Mouse (Mus musculus) cerebellum, adult 9-11 months (tissue): ENCODE measurements around the gene Cdh4.
A peak's percentile ranks its signal among the peaks of the same experiment; 100 is the strongest.

Experiments
- DNase-seq: peaks from one replicate; pipeline ENCODE4 v3.0.0; 2022

Cdh4 gene

GRCm38 (mm10) chr2:179442191-179442540 is at the start of gene Cdh4:
Cdh4 (plus strand) TSS chr2:179442431.
- peak; percentile 91 for DNase-seq

- no peak for DNase-seq
Observed at GRCm38 (mm10) chr2:179395442-179395841, 46.8 kb upstream of the Cdh4 start.

GRCm38 (mm10) chr2:179399645-179400249 is 42.5 kb upstream of the Cdh4 start:
- no peak for DNase-seq

- no peak for DNase-seq
Observed at GRCm38 (mm10) chr2:179410866-179411561, 31.2 kb upstream of the Cdh4 start.

GRCm38 (mm10) chr2:179412966-179413365 is 29.3 kb upstream of the Cdh4 start:
- no peak for DNase-seq

GRCm38 (mm10) chr2:179414253-179414652 is 28.0 kb upstream of the Cdh4 start:
- no peak for DNase-seq

GRCm38 (mm10) chr2:179414704-179415103 is 27.5 kb upstream of the Cdh4 start:
- no peak for DNase-seq

GRCm38 (mm10) chr2:179415892-179416403 is 26.3 kb upstream of the Cdh4 start:
- DNase-seq: no peak

- DNase-seq: no peak
Observed at GRCm38 (mm10) chr2:179416587-179417227, 25.5 kb upstream of the Cdh4 start.

GRCm38 (mm10) chr2:179425602-179426001 is 16.6 kb upstream of the Cdh4 start:
- DNase-seq: no peak

- DNase-seq: no peak
Observed at GRCm38 (mm10) chr2:179428889-179429288, 13.3 kb upstream of the Cdh4 start.

GRCm38 (mm10) chr2:179440161-179440560 is 2.1 kb upstream of the Cdh4 start:
- DNase-seq: no peak

- DNase-seq: peak; percentile 50
Observed at GRCm38 (mm10) chr2:179441086-179441485, 1.1 kb upstream of the Cdh4 start.

GRCm38 (mm10) chr2:179441717-179442116 is 514 bp upstream of the Cdh4 start:
- peak; percentile 66 for DNase-seq

- DNase-seq: no peak
Observed at GRCm38 (mm10) chr2:179442541-179443225, 452 bp downstream of the Cdh4 start.

GRCm38 (mm10) chr2:179443226-179443815 is 1.1 kb downstream of the Cdh4 start:
- DNase-seq: peak; percentile 43

GRCm38 (mm10) chr2:179443959-179444358 is 1.7 kb downstream of the Cdh4 start:
- peak; percentile 56 for DNase-seq

GRCm38 (mm10) chr2:179448256-179448655 is 6.0 kb downstream of the Cdh4 start:
- no peak for DNase-seq

GRCm38 (mm10) chr2:179449018-179449417 is 6.8 kb downstream of the Cdh4 start:
- no peak for DNase-seq

GRCm38 (mm10) chr2:179459196-179459595 is 17.0 kb downstream of the Cdh4 start:
- DNase-seq: no peak

- peak; percentile 39 for DNase-seq
Observed at GRCm38 (mm10) chr2:179459606-179460005, 17.4 kb downstream of the Cdh4 start.

- DNase-seq: no peak
Observed at GRCm38 (mm10) chr2:179463514-179463913, 21.3 kb downstream of the Cdh4 start.

GRCm38 (mm10) chr2:179467839-179468445 is 25.7 kb downstream of the Cdh4 start:
- no peak for DNase-seq
